In genomic region chr4:152007481-152008147, GRCm38 (mm10) we compare ENCODE assay signal across 8 mouse cellular contexts. TPM values are rescaled to one million over a fixed set of nuclear protein-coding genes. Genes with fewer than 3 reads are reported as not detected.
DNase-seq lines count a peak whose midpoint lies in the region; ATAC-seq and TF ChIP-seq lines count a peak whose summit lies in the region.

No protein-coding gene starts in this region.

- peak overlapping the region; percentile 98 for H3K27ac ChIP-seq in gastrocnemius, adult 2 months
- no peak overlapping the region for H3K27ac ChIP-seq in limb, embryonic 14.5 days (replicated peaks; ENCODE audit: low read depth, low read length)
- H3K27ac ChIP-seq in neural tube, embryonic 13.5 days (replicated peaks): 0 out of 2 replicates have a peak overlapping the region, but pooled peaks have one; percentile 77

- WGBS in limb, embryonic 14.5 days: 3% methylated on average over 8 of the region's 8 CpGs
- 6% methylated on average over 8 of the region's 8 CpGs for WGBS in neural tube, embryonic 13.5 days

- H3K4me2 ChIP-seq in limb, embryonic 14.5 days (replicated peaks; ENCODE audit: low read depth, low read length, severe bottlenecking): peak overlapping the region; percentile 100
- peak overlapping the region; percentile 100 for H3K4me2 ChIP-seq in neural tube, embryonic 13.5 days

- intact Hi-C loops in gastrocnemius, adult 2 months (cut with DNase I): loop anchor here (1.0 kb wide), 1 partner anchor 11 kb away; the partner anchor contains the start of gene Phf13
- intact Hi-C loops in gastrocnemius, postnatal 14 days (cut with DNase I; ENCODE audit: low total_unique reads): no loop called here
- intact Hi-C loops in left cerebral cortex, postnatal 4 days (cut with DNase I): no loop called here

- peak overlapping the region; percentile 74; the same call in 1 of the 2 replicates for H3K9ac ChIP-seq in limb, embryonic 14.5 days (ENCODE audit: low read depth, low read length, severe bottlenecking)
- 0 out of 2 replicates have a peak overlapping the region, but pooled peaks have one; percentile 76 for H3K9ac ChIP-seq in neural tube, embryonic 13.5 days

- peak overlapping the region; percentile 90 for H3K4me3 ChIP-seq in gastrocnemius, adult 2 months
- peak overlapping the region; percentile 81 for H3K4me3 ChIP-seq in limb, embryonic 14.5 days (replicated peaks; ENCODE audit: low read length)
- H3K4me3 ChIP-seq in neural tube, embryonic 13.5 days: peak overlapping the region; percentile 66

- H3K9me3 ChIP-seq in limb, embryonic 14.5 days (ENCODE audit: control insufficient read depth, low read length): no peaks in the 10 kb centered on the region
- H3K9me3 ChIP-seq in neural tube, embryonic 13.5 days: no peaks in the 10 kb centered on the region

- DNase-seq in gastrocnemius, adult 2 months: peak; percentile 49
- no peak for DNase-seq in gastrocnemius, postnatal 14 days
- peak; percentile 53 for DNase-seq in embryo, embryonic 10.5 days (ENCODE audit: low spot score)
- DNase-seq in heart, postnatal 4 days: peak; percentile 70
- no peak for DNase-seq in limb, embryonic 14.5 days (ENCODE audit: low spot score)
- no peak for DNase-seq in left cerebral cortex, postnatal 4 days
- DNase-seq in spleen, postnatal 10 days (ENCODE audit: low spot score in 2 of 2): no peak

- no peaks in the 10 kb centered on the region for H3K27me3 ChIP-seq in limb, embryonic 14.5 days (ENCODE audit: control insufficient read depth, insufficient read depth, low read length)
- peaks cover 46% of the 10 kb centered on the region for H3K27me3 ChIP-seq in neural tube, embryonic 13.5 days

- no peak for ATAC-seq in limb, embryonic 14.5 days (ENCODE audit: low FRiP score, low read depth)
- no peak for ATAC-seq in neural tube, embryonic 13.5 days (ENCODE audit: low read depth)

- no peak for TF ChIP-seq POLR2A in limb, embryonic 14.5 days (IDR thresholded peaks at IDR 0.05; ENCODE audit: borderline replicate concordance, extremely low read depth, insufficient read depth, insufficient read length)

- H3K4me1 ChIP-seq in limb, embryonic 14.5 days (ENCODE audit: control insufficient read depth, insufficient read depth, low read length): peaks cover 28% of the 10 kb centered on the region
- peaks cover 44% of the 10 kb centered on the region for H3K4me1 ChIP-seq in neural tube, embryonic 13.5 days (replicated peaks)

- peaks cover 3% of the 10 kb centered on the region; the same call in 1 of the 2 replicates for H3K36me3 ChIP-seq in limb, embryonic 14.5 days (ENCODE audit: control insufficient read depth, insufficient read depth, low read length)
- H3K36me3 ChIP-seq in neural tube, embryonic 13.5 days: 0 out of 2 replicates have a peak, but pooled peaks cover under 1% of the 10 kb centered on the region

- TF ChIP-seq CTCF in gastrocnemius, adult 2 months (IDR thresholded peaks at IDR 0.05): no peak

RNA-seq across cellular contexts. Expression of gene Klhl21, which starts 1.0 kb away (rescaled TPM):
- 100 to 1,000 TPM in 1 of 2 experiments, 10 to 100 TPM in 1; 92.5 to 125 TPM for total RNA-seq in gastrocnemius, adult 2 months (2021)
- total RNA-seq in gastrocnemius, postnatal 14 days (2021): 10 to 100 TPM; 26.9 to 31.8 TPM
- 10 to 100 TPM; 42.3 to 49.2 TPM for total RNA-seq in heart, postnatal 4 days (2021)
- polyA plus RNA-seq in limb, embryonic 14.5 days (2012; rRNA removed): 18.8 and 25.7 TPM in 2 replicates
- 11.0 and 11.1 TPM in 2 replicates for polyA plus RNA-seq in limb, embryonic 14.5 days (2014; fragmentation: Nextera tagmentation; extraction: Ambion mirVana)
- polyA plus RNA-seq in neural tube, embryonic 13.5 days (2015; fragmentation: Nextera tagmentation; extraction: Ambion mirVana): 4.5 TPM in 2 replicates
- 1 to 10 TPM; 6.6 to 7.1 TPM for total RNA-seq in left cerebral cortex, postnatal 4 days (2021)

RNA-seq across cellular contexts. Expression of gene Phf13, which starts 11.6 kb away (rescaled TPM):
- 1 to 10 TPM; 4.5 to 4.6 TPM for total RNA-seq in gastrocnemius, adult 2 months (2021)
- 1 to 10 TPM; 4.1 to 4.4 TPM for total RNA-seq in gastrocnemius, postnatal 14 days (2021)
- total RNA-seq in heart, postnatal 4 days (2021): 10 to 100 TPM; 14.8 to 15.3 TPM
- 35.1 and 40.5 TPM in 2 replicates for polyA plus RNA-seq in limb, embryonic 14.5 days (2012; rRNA removed)
- 33.7 and 37.1 TPM in 2 replicates for polyA plus RNA-seq in limb, embryonic 14.5 days (2014; fragmentation: Nextera tagmentation; extraction: Ambion mirVana)
- 19.1 and 20.6 TPM in 2 replicates for polyA plus RNA-seq in neural tube, embryonic 13.5 days (2015; fragmentation: Nextera tagmentation; extraction: Ambion mirVana)
- total RNA-seq in left cerebral cortex, postnatal 4 days (2021): 10 to 100 TPM; 20.6 to 21.2 TPM

RNA-seq across cellular contexts. Expression of gene Thap3, which starts 18.8 kb away (rescaled TPM):
- total RNA-seq in gastrocnemius, adult 2 months (2021): 10 to 100 TPM; 31.1 to 32.5 TPM
- 10 to 100 TPM; 28.0 to 32.2 TPM for total RNA-seq in gastrocnemius, postnatal 14 days (2021)
- total RNA-seq in heart, postnatal 4 days (2021): 10 to 100 TPM; 11.7 to 13.4 TPM
- 60.6 and 61.6 TPM in 2 replicates for polyA plus RNA-seq in limb, embryonic 14.5 days (2012; rRNA removed)
- 36.1 and 37.5 TPM in 2 replicates for polyA plus RNA-seq in limb, embryonic 14.5 days (2014; fragmentation: Nextera tagmentation; extraction: Ambion mirVana)
- 33.6 and 33.8 TPM in 2 replicates for polyA plus RNA-seq in neural tube, embryonic 13.5 days (2015; fragmentation: Nextera tagmentation; extraction: Ambion mirVana)
- 10 to 100 TPM; 29.2 to 33.0 TPM for total RNA-seq in left cerebral cortex, postnatal 4 days (2021)

RNA-seq across cellular contexts. Expression of gene Zbtb48, which starts 19.9 kb away (rescaled TPM):
- total RNA-seq in gastrocnemius, adult 2 months (2021): 1 to 10 TPM; 2.4 to 3.3 TPM
- 1 to 10 TPM; 1.8 to 3.3 TPM for total RNA-seq in gastrocnemius, postnatal 14 days (2021)
- total RNA-seq in heart, postnatal 4 days (2021): 10 to 100 TPM; 10.5 to 11.1 TPM
- polyA plus RNA-seq in limb, embryonic 14.5 days (2012; rRNA removed): 31.2 and 41.5 TPM in 2 replicates
- polyA plus RNA-seq in limb, embryonic 14.5 days (2014; fragmentation: Nextera tagmentation; extraction: Ambion mirVana): 25.4 and 27.4 TPM in 2 replicates
- polyA plus RNA-seq in neural tube, embryonic 13.5 days (2015; fragmentation: Nextera tagmentation; extraction: Ambion mirVana): 15.3 and 18.8 TPM in 2 replicates
- 10 to 100 TPM; 17.4 to 17.6 TPM for total RNA-seq in left cerebral cortex, postnatal 4 days (2021)

RNA-seq across cellular contexts. Expression of gene Tas1r1, which starts 30.8 kb away (rescaled TPM):
- under 1 TPM; 0.53 to 0.59 TPM for total RNA-seq in gastrocnemius, adult 2 months (2021)
- total RNA-seq in gastrocnemius, postnatal 14 days (2021): 1 to 10 TPM in 1 of 2 experiments, under 1 TPM in 1; 0.80 to 1.3 TPM
- under 1 TPM; 0.10 to 0.11 TPM for total RNA-seq in heart, postnatal 4 days (2021)
- polyA plus RNA-seq in limb, embryonic 14.5 days (2012; rRNA removed): 1.0 and 1.7 TPM in 2 replicates
- 0.93 and 1.3 TPM in 2 replicates for polyA plus RNA-seq in limb, embryonic 14.5 days (2014; fragmentation: Nextera tagmentation; extraction: Ambion mirVana)
- polyA plus RNA-seq in neural tube, embryonic 13.5 days (2015; fragmentation: Nextera tagmentation; extraction: Ambion mirVana): 1.2 and 1.3 TPM in 2 replicates
- under 1 TPM; 0.56 to 0.83 TPM for total RNA-seq in left cerebral cortex, postnatal 4 days (2021)

Comparison
In these comparisons a context has a peak if more than half of its experiments do, and no peak if none do; other contexts are left out.
1. DNase-seq: peak in gastrocnemius, adult 2 months (single experiment), embryo, embryonic 10.5 days (single experiment) and heart, postnatal 4 days (single experiment); none in gastrocnemius, postnatal 14 days (single experiment), limb, embryonic 14.5 days (single experiment), left cerebral cortex, postnatal 4 days (single experiment) and spleen, postnatal 10 days (0 of 2).
2. Peak in every context shown above with its lines, with median percentiles within 50 percentile points of each other: H3K4me3 ChIP-seq.